Mouse (Mus musculus) layer of hippocampus, postnatal 25 days (tissue): ENCODE data around the gene Sipa1l2. TPM values are rescaled to one million over a fixed set of nuclear protein-coding genes. Genes with fewer than 3 reads are reported as not detected.

Source experiments
- DNase-seq, 2 experiments: peaks; one replicate each; pipeline ENCODE4 v3.0.0; 2022; ENCODE audit warnings: mixed read lengths in 2 of 2, low spot score in 1 of 2; ENCODE audit errors: extremely low spot score in 1 of 2
- total RNA-seq, 2 experiments: library from RNA; stranded (reverse); gene quantifications; 2 replicates each; pipeline ENCODE4 v1.2.3; 2021

Gene Sipa1l2
- total RNA-seq, 2 experiments from 2014 or later, result 62.1 to 62.7 TPM

DNA sequence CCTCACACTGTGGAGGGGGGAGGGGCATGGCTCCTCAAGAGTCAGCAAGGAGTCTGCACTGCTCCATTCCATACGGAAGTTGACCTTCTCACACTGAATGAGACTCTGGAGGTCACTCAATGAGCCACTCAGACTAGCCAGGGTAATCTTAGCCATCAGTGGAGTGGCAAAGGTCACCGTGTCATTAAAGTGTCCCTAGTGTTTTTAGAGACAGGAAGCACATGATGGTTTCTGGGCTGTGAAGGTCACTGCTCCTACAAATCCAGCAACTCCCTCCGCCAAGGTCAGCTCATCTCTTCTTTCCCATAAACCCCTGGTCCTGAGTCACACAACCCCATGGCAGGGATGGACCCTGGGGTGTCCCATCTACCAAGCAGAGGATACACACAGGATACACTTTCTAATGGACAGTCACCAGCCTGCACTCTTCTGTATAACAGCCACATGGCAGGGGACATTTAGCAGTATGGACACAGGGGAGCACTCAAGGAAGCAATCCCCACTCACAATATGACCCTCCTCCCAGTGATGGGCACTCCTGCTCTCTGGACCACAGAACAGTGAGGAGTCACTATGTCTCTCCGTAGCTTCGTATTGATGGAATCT, 87.0 kb downstream of the Sipa1l2 start:
- DNase-seq, result no peak

GRCm38 (mm10) chr8:125474876-125475275, 94.7 kb downstream of the Sipa1l2 start:
- peak in 1 of 2 experiments; percentile 21 for DNase-seq

GRCm38 (mm10) chr8:125471374-125471773, 98.2 kb downstream of the Sipa1l2 start:
- DNase-seq, result no peak

DNA sequence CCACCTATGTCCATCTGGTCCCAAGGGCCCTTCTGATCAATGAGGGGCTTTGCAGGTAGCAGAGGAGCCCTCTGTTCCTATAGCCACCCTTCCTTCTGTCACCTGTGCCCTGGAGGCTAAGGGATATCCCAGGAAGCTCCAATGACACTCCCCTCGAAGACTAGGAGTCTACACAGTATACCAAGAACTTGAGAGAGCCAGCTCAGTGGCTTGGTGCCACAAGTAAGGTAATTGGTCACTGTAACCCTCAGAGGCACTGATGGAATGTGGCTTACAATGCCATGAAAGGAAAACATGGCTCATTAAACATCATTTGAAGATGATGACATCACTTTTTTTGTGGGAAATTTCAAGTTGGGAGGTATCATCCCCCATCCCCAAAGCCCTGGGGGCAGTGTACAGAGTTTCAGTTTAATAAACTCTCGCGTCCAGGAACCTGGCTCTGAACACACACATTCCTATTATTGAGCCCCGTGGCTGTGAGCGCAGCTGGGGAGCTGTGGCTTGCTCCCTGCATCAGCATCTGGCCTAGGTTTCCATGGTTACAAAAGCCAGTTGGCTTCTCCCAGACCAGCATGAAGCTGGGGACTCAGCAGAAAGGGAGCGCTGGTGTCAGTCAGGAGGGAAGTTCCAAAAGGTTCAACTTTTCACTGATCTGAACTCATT, 104.3 kb downstream of the Sipa1l2 start:
- DNase-seq, result no peak

GRCm38 (mm10) chr8:125462901-125463300, 106.7 kb downstream of the Sipa1l2 start:
- DNase-seq, result no peak

DNA sequence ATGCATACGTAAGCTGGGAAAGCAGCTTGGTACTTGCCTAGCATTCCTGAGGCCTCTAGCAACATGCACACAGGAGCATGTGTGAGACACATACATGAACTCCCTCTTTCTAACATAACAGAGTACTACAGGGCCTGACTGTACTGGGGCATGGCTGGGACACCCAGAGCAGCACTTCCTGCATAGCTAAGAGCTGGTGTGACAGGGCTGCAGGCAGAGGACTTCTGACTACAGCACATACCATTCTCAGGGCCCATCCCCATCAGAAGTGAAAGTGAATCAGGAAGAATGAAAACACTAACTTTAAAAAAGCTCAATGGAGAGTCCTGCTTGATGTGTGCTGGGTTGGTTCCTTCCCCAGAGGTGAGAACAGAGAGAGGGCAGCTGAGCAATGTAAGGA, 108.1 kb downstream of the Sipa1l2 start:
- DNase-seq, result no peak

- no peak for DNase-seq
These were observed 109.0 kb downstream of the Sipa1l2 start for GRCm38 (mm10) chr8:125460602-125461001.

DNA sequence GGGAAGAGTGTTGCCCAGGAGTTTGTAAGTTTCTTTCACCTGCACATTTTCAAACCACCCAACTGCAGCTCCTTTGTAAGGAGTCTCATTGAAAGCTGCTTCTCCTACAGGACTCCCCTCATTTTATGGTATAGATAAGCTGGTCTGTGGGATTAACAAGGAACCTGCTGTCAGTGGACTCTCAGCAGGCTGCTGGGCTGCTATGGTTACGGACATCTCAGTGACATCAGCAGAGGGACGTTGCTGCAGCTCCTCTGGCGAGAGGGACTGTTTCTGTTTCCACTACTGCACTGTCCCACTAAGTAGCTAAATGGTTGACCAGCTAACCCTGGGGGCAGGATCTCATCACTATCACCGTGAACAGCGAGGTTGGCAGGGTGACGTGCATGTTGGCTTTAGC, 120.6 kb downstream of the Sipa1l2 start:
- DNase-seq, result no peak

DNA sequence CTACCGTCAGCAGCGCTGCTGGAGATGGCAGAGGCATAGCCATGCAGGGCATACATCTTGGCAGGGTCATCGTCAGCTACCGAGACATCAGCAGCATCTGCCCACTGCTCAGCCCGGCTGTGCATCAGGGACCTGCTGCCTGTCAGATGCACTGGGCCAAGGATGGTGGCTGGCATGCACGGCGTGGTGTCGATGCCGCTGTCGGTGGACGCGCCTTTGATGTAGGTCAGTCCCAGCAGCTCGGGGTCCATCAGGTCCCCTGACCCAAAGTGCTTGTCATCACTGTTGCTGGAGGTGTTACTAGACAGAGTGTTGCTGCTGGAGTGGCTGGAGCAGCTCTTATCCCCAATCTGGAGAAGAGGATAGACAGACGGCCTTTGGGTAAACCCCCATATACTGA, 122.1 kb downstream of the Sipa1l2 start:
- no peak for DNase-seq

DNA sequence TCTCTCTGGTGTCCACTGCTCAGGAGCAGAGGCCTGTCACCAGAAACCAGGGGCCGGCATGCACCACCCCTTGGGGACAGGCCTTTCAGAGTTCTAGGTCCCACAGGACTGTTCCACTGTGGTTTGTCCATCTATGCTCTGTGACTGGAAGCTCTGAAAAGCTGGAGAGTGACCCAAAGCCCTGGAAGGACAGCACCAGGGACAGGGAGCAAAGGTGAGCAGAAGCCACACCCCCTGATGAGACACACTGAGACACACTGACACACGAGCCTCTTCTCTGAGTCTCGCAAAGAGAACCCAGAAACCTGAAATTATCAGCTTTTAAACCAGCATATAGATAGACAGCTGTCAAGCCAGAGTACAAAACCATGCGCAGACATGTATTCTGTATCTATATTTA, 123.4 kb downstream of the Sipa1l2 start:
- DNase-seq, result no peak

DNA sequence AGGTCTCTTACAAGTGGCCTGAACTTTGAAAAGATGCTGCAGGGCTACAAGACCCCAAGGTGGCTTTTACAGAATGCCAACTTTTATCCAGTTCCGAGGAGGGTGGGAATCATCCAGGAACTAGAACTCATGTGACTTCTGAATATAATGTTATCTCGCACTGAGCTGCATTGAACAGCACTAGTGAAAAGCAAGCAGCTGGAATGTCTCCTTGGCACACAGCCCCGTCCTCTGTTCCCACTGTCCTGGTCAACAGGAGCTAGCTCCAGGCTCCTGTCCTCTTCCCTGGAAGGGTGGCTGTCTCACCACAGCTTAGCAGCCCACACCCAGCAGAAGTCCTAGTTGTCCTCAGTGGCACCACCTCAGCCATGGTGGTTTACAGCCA, 124.4 kb downstream of the Sipa1l2 start:
- DNase-seq, result no peak

DNA sequence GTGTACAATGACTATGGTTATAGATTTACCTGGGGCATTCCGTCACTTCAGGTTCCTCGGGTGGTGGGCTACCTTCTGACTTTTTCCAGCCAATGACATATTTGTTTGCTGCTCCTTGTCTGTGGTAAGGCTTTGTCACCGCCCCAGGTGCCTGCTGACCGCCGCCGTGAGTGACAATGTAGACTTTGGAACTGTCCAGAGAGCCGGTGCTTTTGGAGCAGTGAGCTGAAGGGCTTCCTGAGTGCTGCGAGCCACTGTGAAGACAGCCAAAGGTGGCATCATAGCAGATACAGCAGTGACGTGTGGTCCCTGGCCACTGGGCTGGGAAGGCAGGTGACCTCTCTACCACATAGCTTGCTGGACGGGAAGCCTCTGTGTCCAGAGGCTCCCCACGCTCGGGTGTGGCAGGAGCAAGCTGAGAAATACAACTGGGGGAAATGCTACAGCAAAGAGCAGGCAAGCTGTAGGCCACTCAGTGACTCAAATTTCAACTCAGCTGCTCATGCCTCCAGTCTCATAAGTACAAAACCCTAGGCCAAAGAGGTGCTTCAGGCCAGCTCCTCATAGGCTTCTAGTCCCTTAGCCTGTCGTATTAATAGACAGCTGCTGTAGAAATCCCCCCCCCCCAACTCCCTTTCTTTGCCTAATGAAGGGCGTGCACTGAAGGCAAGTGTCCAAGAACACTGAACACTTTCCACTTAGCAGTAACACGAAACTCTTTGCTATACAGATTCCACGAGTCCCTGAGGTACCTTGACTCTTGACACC, 125.0 kb downstream of the Sipa1l2 start:
- no peak for DNase-seq

- DNase-seq, result no peak
These were observed 134.1 kb downstream of the Sipa1l2 start for GRCm38 (mm10) chr8:125435320-125436100.

DNA sequence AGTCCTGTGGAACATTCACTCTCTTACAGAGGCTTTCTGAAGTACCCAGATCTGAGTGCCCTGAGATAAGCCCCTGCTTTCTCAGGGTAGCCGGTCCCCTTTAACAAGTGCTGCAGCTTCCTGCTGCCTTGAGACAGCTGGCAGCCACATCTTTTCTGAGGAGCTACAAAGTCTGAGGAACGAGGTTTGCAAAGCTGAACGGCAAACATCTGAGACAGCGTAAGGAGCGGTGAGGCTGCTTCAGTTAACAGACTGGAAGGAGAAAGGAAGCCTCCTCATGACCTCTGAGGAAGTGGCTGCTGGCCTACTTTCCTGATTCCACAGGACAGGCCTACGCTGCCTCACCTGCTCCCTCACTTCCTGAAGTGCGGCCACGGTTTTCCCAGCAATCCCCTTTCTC, 135.5 kb downstream of the Sipa1l2 start:
- no peak for DNase-seq

- DNase-seq, result no peak
These were observed 138.3 kb downstream of the Sipa1l2 start for GRCm38 (mm10) chr8:125431321-125431720.

GRCm38 (mm10) chr8:125430796-125431195, 138.8 kb downstream of the Sipa1l2 start:
- DNase-seq, result no peak

GRCm38 (mm10) chr8:125428979-125429690, 140.5 kb downstream of the Sipa1l2 start:
- no peak for DNase-seq

DNA sequence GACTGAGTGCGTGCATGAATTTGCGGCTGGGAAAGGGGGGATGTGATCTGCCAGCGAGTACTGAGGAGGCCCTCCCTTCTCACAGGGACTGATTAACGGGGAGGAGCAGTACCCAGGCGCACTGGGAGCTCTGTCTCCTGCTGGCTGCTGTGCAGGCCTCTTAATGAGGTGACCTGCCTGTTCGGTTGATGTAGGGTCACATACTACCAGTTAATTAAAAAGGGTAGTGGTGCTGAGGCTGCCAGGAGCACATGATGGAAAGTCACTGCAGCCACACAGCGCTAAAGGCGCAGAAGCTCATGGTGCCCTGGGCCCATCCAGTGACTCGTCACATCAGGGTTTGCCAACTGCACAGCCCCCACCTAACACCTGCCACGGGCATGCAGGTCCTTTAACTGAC, 145.7 kb downstream of the Sipa1l2 start:
- no peak for DNase-seq

DNA sequence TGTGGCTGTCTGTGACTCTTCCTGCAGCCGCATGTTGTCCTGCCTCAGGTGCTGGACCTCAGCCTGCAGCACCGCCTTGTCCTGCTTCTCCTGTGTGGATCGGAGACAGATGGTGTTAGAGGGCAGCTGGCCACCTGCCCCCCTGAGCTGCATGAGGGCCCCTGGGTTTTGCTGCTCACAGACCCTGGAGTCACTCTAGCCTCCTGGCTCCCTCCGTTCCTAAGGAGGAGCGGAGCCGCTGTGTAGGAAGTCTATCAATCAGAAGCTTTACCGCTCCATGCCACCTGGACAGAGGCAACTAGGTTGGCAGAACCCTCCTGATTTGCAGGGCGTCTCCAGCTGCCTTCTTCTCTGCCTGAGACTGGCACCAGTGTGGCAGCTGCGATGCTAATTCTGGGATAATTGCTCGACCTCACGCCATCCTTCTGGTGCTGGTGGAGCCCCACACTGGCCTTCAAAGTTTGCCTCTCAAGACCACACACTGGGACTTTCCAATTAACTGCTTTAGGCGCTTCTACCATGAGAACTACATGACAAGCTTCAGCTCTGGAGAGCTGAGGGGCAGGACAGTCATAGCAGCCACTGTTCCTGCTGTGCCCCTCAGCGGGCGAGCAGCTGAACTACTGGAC, 150.3 kb downstream of the Sipa1l2 start:
- no peak for DNase-seq

DNA sequence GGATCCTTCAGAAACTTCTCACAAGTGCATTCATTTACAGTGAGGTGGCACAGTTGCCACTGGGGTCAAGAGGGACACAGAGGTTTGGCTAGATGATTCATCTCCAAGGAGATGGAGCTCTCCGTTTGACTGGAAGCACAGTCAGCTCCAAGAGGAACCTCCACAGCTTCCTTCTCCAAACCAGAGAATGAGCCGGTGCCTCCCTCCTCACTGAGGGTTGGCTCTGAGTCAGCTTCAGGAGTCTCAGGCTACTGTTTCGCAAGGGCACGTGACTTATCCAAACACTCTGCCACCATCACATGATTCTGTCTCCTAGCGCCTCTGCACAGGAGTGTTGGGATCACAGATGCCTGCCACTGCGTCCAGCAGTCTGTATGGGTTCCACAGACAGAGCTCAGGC, 153.5 kb downstream of the Sipa1l2 start:
- no peak for DNase-seq
